Mouse (Mus musculus) liver, postnatal 0 days (tissue): Measurements from ENCODE around the gene Dock8. TPM values are rescaled to one million over a fixed set of nuclear protein-coding genes. Genes with fewer than 3 reads are reported as not detected.
A peak's percentile ranks its signal among the peaks of the same experiment; 100 is the strongest.

ENCODE experiments used
- ATAC-seq: fragments of 200-750 bp; cut with Nextera tagmentation; 2 replicates; pipeline ENCODE4 v1.8.0; 2017; ENCODE audit warnings: mild to moderate bottlenecking, moderate library complexity
- DNase-seq: peaks from one replicate; pipeline ENCODE4 v3.0.0-alpha.2; 2016
- H3K27ac ChIP-seq: fragments of 300-500 bp; sonication (generic); 2 replicates; pipeline ENCODE4 v1.5.1; 2014; ENCODE audit warnings: antibody characterized with exemption, moderate library complexity, mild to moderate bottlenecking, low read depth
- H3K27me3 ChIP-seq: fragments of 300-500 bp; sonication (generic); 2 replicates; pipeline ENCODE4 v1.6.1; 2014; ENCODE audit warnings: low read length, control low read depth, mixed read lengths; ENCODE audit not compliant: insufficient read depth
- H3K36me3 ChIP-seq: fragments of 300-500 bp; sonication (generic); replicated peaks from 2 replicates; pipeline ENCODE4 v1.6.1; 2014; ENCODE audit warnings: mild to moderate bottlenecking, control low read depth, low read length, moderate library complexity, mixed read lengths; ENCODE audit not compliant: insufficient read depth
- H3K4me1 ChIP-seq: fragments of 300-500 bp; sonication (generic); 2 replicates; pipeline ENCODE4 v1.6.1; 2014; ENCODE audit warnings: antibody characterized with exemption, mild to moderate bottlenecking, control low read depth; ENCODE audit not compliant: insufficient read depth
- H3K4me2 ChIP-seq: fragments of 300-500 bp; sonication (generic); 2 replicates; pipeline ENCODE4 v1.6.1; 2014; ENCODE audit warnings: low read depth, mild to moderate bottlenecking, low read length, moderate library complexity, mixed read lengths
- H3K4me3 ChIP-seq: fragments of 300-500 bp; sonication (generic); 2 replicates; pipeline ENCODE4 v1.5.1; 2014; ENCODE audit warnings: low read depth, low read length
- H3K9ac ChIP-seq: fragments of 300-500 bp; sonication (generic); replicated peaks from 2 replicates; pipeline ENCODE4 v1.6.1; 2014; ENCODE audit warnings: mild to moderate bottlenecking, moderate library complexity
- H3K9me3 ChIP-seq: fragments of 300-500 bp; sonication (generic); 2 replicates; pipeline ENCODE4 v1.6.1; 2016; ENCODE audit warnings: mild to moderate bottlenecking, control low read depth, low read length, mixed read lengths
- CTCF ChIP-seq: sonication (generic); IDR thresholded peaks from 2 replicates; pipeline ENCODE4 v1.5.1; 2016; ENCODE audit warnings: antibody characterized with exemption, low read depth
- EP300 ChIP-seq: IDR thresholded peaks from 2 replicates; pipeline ENCODE4 v1.6.1; 2016; ENCODE audit warnings: antibody characterized with exemption, low read depth, mild to moderate bottlenecking
- WGBS: fragments of 180-500 bp; shearing (Covaris S2); extraction: QIAGEN DNeasy Blood & Tissue Kit; methylation state at CpG from one replicate; pipeline ENCODE4 v1.1.7; 2014; ENCODE audit not compliant: insufficient replicate concordance; 5-methylcytosine and 5-hydroxymethylcytosine counted together
- polyA plus RNA-seq: library from polyadenylated mRNA; unstranded; fragments of >200 nt; fragmentation: Nextera tagmentation; extraction: Ambion mirVana; gene quantifications from 2 replicates; pipeline ENCODE4 v1.2.1, GENCODE M21; 2015

The Dock8 gene
- polyA plus RNA-seq, 1 experiment from 2014 or later, result 12.5 TPM

DNA sequence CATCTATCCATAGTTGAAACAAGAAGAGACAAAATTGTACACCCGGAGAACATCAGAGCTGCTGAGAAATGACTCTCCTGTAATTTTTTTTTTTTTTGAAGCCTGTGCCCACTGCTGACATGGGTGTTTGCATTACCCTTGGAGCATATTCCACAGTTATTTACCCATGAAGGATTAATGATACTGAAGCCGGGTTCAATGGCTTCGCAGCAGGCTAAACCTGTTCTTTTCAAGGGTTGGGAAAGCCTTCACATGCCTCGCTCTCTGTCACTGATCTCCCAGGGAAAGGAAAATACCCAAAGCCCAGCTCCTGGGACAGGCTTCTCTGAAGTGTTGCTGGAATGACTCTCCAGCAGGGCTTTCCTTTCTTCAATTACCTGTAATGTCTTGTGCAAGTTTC, 37.9 kb downstream of the Dock8 start:
- no peak overlapping the region for H3K4me2 ChIP-seq
- DNase-seq (no peak), ATAC-seq (no peak)
- no peak overlapping the region for H3K9ac ChIP-seq
- H3K9me3 ChIP-seq, result no peaks in the 10 kb centered on the region
- TF ChIP-seq EP300 (no peak), CTCF (no peak)
- no peaks in the 10 kb centered on the region for H3K27me3 ChIP-seq
- 78% methylated on average over 4 of the region's 4 CpGs for WGBS
- H3K27ac ChIP-seq, result 0 out of 2 replicates have a peak overlapping the region, but pooled peaks have one; percentile 39
- H3K4me3 ChIP-seq, result no peak overlapping the region
- H3K4me1 ChIP-seq, result no peaks in the 10 kb centered on the region; the same call in 1 of the 2 replicates
- no peaks in the 10 kb centered on the region for H3K36me3 ChIP-seq

DNA sequence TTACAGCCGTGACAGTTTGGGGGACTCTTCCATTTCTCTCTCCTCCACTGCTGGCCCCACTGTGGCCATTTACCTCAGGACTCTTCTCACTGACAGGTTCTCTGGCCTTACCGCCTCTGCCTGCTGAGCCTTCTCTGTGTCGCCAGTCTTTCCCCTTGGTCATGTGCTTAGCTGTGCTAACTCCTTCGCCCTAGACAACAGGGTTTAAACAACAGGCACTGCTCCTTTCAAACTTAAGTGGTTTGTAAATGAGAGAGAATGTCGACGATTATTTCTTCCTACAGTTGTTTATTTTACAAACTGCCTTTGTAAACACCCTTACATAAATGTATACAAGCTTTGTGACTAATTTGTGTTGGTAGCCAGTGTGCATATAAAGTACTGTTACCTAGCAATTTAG, 39.0 kb downstream of the Dock8 start:
- Histone ChIP-seq H3K27ac (peak overlapping the region; percentile 39; the same call in 1 of the 2 replicates), H3K4me2 (no peak overlapping the region), H3K4me1 (no peaks in the 10 kb centered on the region; the same call in none of the 2 replicates), H3K9ac (no peak overlapping the region), H3K27me3 (no peaks in the 10 kb centered on the region), H3K4me3 (no peak overlapping the region), H3K9me3 (no peaks in the 10 kb centered on the region), H3K36me3 (no peaks in the 10 kb centered on the region)
- no peak for DNase-seq
- TF ChIP-seq CTCF (no peak), EP300 (no peak)
- no peak for ATAC-seq
- 51% methylated on average over 6 of the region's 6 CpGs for WGBS

DNA sequence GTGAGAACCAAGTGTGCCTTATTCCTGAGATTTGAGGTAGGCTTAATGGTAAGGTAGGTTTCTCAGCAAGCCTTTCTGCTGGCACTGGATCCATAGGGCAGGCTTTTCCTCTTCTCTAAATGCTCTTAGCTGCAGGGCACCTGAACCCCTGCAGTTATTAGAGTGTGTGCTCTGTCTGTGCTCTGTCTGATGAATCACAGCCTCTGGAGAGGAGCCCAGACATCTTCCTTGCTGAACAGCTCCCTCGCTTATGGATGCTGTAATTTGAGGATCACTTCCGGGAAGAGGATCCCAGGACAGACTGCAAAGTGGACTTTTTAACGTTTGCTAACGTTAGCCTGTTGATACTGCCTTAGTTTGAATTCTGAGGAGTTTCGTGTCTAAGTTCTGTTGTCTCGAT, 41.9 kb downstream of the Dock8 start:
- TF ChIP-seq EP300 (no peak), CTCF (no peak)
- DNase-seq, result no peak
- Histone ChIP-seq H3K4me3 (no peak overlapping the region), H3K9ac (no peak overlapping the region), H3K4me1 (peaks cover 3% of the 10 kb centered on the region; the same call in 1 of the 2 replicates), H3K9me3 (no peaks in the 10 kb centered on the region), H3K36me3 (no peaks in the 10 kb centered on the region), H3K27me3 (no peaks in the 10 kb centered on the region), H3K27ac (no peak overlapping the region), H3K4me2 (no peak overlapping the region)
- WGBS, result 67% methylated on average over 6 of the region's 6 CpGs
- ATAC-seq, result no peak

DNA sequence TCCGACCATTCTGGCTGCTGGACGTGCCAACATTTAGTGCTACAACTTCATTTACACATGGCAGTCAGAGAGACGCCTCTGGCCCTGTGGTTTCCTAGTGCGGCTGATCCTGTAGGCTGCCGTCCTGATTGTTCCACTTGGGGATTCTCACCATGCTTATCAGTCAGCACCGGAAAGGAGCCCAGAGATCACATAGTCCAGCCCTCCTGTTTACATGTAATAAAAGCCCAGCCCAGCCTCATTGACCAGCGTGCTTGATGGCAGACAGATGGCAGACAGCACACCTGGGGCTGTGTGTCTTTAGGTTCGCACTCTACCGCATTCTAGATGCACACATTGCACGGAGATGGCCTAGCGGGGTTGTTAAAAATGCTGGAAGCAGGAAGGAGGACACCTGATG, 43.6 kb downstream of the Dock8 start:
- WGBS, result 72% methylated on average over 11 of the region's 11 CpGs
- DNase-seq (no peak), ATAC-seq (no peak)
- H3K27me3 ChIP-seq, result no peaks in the 10 kb centered on the region
- H3K9ac ChIP-seq, result no peak overlapping the region
- H3K36me3 ChIP-seq, result no peaks in the 10 kb centered on the region
- no peak overlapping the region for H3K4me3 ChIP-seq
- no peak overlapping the region for H3K27ac ChIP-seq
- H3K4me1 ChIP-seq, result peaks cover 3% of the 10 kb centered on the region; the same call in 1 of the 2 replicates
- no peaks in the 10 kb centered on the region for H3K9me3 ChIP-seq
- TF ChIP-seq EP300 (no peak), CTCF (no peak)
- H3K4me2 ChIP-seq, result no peak overlapping the region

DNA sequence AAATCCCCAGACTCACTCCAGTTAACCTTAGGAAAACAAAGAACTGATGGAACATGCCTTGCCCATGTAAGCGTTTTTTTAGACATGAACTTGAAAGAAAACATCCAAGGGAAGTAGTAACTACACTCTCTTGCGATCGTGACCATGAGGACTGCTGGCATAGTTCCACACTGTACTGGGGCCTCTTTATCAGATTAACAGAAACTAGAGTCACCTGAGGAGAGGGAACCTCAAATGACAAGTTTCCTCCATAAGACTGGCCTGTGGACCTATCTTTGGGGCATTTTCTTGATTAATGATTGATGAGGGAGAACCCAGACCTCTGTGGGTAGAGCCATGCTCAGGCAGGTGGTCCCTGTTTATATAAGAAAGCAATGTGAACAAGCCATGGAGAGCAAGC, 44.7 kb downstream of the Dock8 start:
- no peaks in the 10 kb centered on the region for H3K9me3 ChIP-seq
- no peak overlapping the region for H3K27ac ChIP-seq
- peaks cover 3% of the 10 kb centered on the region; the same call in 1 of the 2 replicates for H3K4me1 ChIP-seq
- 55% methylated on average over 3 of the region's 3 CpGs for WGBS
- ATAC-seq (no peak), DNase-seq (no peak)
- no peak for TF ChIP-seq CTCF
- TF ChIP-seq EP300, result no peak
- no peak overlapping the region for H3K4me2 ChIP-seq
- no peak overlapping the region for H3K9ac ChIP-seq
- no peaks in the 10 kb centered on the region for H3K27me3 ChIP-seq
- H3K4me3 ChIP-seq, result no peak overlapping the region
- H3K36me3 ChIP-seq, result no peaks in the 10 kb centered on the region

DNA sequence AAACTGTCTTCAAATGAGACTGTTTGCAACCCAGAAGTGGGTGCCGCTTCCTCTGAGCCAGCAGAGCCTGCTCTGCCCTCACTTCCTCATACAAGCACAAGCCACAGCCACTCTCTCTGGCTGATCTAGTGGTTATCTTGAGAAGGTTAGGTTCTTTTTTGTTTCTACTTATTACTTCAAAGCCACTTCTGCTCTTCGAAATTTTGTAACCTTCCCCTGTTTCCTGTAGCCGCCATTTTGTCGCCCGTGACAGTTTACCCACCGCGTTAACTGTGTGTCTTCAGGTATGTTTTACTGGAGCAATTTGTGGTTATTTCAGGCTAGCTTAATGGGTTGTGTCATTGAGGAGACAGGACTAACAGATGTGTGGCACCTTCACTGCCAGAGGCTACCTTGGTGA, 53.0 kb downstream of the Dock8 start:
- DNase-seq (peak; percentile 42), ATAC-seq (peak; percentile 43)
- H3K9me3 ChIP-seq, result no peaks in the 10 kb centered on the region
- no peak overlapping the region for H3K9ac ChIP-seq
- H3K4me2 ChIP-seq, result peak overlapping the region; percentile 47; the same call in 1 of the 2 replicates
- H3K27me3 ChIP-seq, result no peaks in the 10 kb centered on the region
- peaks cover 3% of the 10 kb centered on the region; the same call in 1 of the 2 replicates for H3K4me1 ChIP-seq
- H3K36me3 ChIP-seq, result peaks cover 2% of the 10 kb centered on the region
- WGBS, result 44% methylated on average over 7 of the region's 7 CpGs
- H3K27ac ChIP-seq, result peak overlapping the region; percentile 64
- peak overlapping the region; percentile 19 for H3K4me3 ChIP-seq
- TF ChIP-seq CTCF (no peak), EP300 (0 out of 2 replicates have a peak, but pooled peaks have one; percentile 13)

DNA sequence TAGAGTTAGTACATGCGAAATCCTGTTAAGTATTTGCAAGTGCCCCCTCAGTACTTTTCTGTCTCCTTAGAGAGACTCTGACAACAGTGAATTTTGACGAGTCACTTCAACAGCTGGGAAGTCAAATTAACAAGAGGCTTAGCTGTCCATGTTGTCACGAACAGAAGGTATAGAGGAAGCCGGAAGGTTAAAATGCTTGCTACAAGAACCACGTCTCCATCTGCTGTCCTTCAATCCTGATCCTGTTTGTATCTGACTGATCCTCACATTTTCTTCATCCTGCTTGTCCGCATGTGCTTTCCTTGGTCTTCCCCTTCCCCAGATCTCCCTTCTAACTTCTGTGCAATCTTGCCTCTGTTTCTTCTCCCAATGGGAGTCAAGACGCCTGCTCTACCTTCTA, 53.8 kb downstream of the Dock8 start:
- Histone ChIP-seq H3K4me1 (peaks cover 3% of the 10 kb centered on the region; the same call in 1 of the 2 replicates), H3K27me3 (no peaks in the 10 kb centered on the region), H3K4me3 (peak overlapping the region; percentile 19), H3K9me3 (no peaks in the 10 kb centered on the region), H3K4me2 (peak overlapping the region; percentile 47), H3K27ac (peak overlapping the region; percentile 64), H3K9ac (no peak overlapping the region), H3K36me3 (peaks cover 2% of the 10 kb centered on the region)
- DNase-seq, result no peak
- WGBS, result 63% methylated on average over 7 of the region's 7 CpGs
- ATAC-seq, result no peak
- TF ChIP-seq CTCF, result no peak
- no peak for TF ChIP-seq EP300
